Mouse (Mus musculus) neural tube, embryonic 10.5 days (tissue): ENCODE results near the gene Spg11.
"Not testable (repeated sequence)": the region's sequence is repeated elsewhere in the genome, so short reads cannot be mapped to it uniquely, and the experiment has no call there.

Experiments used
- DNase-seq: peaks from one replicate; pipeline ENCODE4 v3.0.0-alpha.2; 2017; ENCODE audit warnings: low spot score; ENCODE audit errors: extremely low spot score

Spg11 gene

DNA sequence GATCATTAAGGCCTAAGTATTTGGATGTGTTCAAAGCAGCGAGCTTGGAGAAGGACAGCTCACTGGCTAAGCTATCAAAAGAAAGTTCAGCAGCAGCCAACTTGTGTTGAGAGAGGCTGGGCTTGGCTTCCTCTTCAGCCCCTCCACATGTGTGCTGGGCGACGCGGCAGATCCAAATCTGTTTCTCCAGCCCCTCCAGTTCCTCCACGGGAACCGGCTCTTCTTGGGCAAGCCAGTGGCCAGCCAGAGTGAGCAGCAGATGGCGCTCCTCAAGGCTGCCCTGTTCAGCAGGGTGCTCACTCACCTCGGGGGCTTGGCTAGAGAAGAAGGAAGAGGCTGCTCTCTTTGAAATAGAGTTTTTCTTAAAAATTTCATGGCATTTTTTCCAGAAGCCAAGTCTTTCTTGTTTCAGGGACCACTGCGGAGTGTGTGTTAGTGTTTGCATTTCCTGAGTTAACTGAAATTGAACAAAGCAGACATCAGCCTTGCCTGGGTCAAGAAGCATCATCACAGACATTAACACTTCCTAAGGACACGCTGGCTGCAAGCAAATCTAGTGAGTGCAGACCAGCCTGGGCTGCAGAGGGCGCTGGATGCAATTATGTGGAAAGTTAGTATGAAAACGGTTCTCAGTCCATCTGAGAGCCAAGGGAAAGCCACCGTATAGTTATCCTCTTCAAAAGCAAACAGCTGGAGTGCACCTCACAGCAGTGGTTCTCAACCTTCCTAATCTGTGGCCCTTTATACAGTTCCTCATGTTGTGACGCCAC, 52.8 kb downstream of the Spg11 start:
- no peak for DNase-seq

GRCm38 (mm10) chr2:122059365-122060115, 58.6 kb downstream of the Spg11 start:
- DNase-seq, result no peak

GRCm38 (mm10) chr2:122043926-122044325, 74.3 kb downstream of the Spg11 start:
- DNase-seq, result no peak

DNA sequence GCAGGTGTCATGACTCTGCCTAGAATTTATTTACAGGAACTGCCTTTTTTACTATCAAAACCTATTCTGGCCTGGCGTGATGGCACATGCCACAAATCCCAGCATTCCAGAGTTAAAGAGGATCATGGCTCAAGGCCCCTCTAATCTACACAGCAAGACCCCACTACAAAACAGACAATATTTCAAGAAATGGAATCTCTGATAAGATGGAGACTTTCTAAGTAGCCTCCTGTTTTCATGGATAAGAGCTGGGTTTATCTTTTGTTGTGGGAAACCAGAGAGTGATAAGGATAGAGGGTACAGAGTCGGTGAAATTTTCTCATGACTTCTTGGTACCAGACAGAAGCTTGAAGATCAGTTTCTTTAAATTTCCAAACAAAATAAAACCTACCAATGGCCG, 82.1 kb downstream of the Spg11 start:
- no peak for DNase-seq

GRCm38 (mm10) chr2:122031970-122032369, 86.2 kb downstream of the Spg11 start:
- DNase-seq, result no peak

- peak; percentile 63 for DNase-seq
Observed at GRCm38 (mm10) chr2:122028756-122029700, 89.2 kb downstream of the Spg11 start.

GRCm38 (mm10) chr2:122027862-122028755, 90.1 kb downstream of the Spg11 start, which contains the start of gene Eif3j1:
Gene Eif3j1, plus strand, starts transcription at chr2:122028546.
- DNase-seq, result peak; percentile 92

- not testable (repeated sequence) for DNase-seq
Observed at GRCm38 (mm10) chr2:122027091-122027490, 91.1 kb downstream of the Spg11 start.

DNA sequence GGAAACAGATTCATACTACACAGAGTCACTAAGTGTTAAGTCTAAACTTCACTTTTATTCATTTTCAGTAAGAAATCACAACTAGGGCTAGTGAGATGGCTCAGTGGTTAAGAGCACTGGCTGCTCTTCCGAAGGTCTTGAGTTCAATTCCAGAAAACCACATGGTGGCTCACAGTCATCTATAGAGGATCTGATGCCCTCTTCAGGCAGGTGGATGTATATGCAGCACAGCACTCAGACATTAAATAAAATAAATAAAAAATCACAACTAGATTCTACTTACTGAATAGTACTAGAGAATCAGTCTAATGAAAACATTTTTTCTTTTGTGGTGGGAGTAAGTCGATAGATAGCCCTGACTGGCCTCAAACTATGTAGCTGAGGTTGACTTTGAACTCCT, 95.9 kb downstream of the Spg11 start:
- DNase-seq, result no peak

DNA sequence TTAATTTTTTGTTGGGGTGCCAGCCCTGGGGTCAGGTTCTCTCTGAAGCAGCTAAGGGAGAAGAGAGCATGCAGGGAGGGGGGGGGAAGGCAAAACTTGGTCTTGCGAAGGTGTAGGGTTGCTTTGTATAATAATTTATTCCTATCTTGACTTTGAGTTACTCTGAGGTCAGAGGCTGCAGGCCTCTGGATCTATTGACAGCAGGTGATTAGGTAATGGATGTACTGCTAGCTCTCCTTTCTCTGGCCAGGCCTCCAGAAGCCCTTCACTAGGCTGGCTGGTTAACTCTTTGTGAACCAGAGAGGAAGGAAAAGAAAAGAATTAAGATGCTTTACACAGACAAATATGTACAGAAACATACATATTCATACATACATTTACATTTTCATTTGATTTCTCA, 99.5 kb downstream of the Spg11 start:
- no peak for DNase-seq

- DNase-seq, result no peak
Observed at GRCm38 (mm10) chr2:122011441-122011840, 106.7 kb downstream of the Spg11 start.

DNA sequence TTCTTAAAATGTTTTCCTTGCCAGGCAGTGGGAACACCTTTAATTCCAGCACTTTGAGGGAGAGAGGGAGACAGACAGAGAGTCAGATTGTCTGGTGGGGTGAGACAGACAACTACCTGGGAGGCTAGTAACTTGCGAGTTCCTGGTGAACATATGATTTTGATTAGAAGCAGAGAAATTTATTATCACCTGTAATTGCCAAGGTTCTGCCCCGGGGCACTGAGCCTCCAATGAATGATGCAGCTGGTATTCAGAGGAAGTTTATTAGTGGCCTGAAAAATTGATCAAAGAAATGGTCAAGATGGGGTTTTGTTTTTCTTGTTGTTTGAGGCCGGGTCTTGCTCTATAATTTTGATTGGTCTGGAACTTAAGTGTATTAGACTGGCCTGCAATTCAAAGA, 109.4 kb downstream of the Spg11 start:
- no peak for DNase-seq
